Mouse (Mus musculus) CH12.LX (cell line): ENCODE measurements around the gene Brca1.

Experiments used
- CTCF ChIP-seq, 2 experiments: IDR thresholded peaks in 1 of 2; conservative IDR thresholded peaks in 1 of 2; 2 replicates each; pipeline ENCODE4 v1.5.1; 2011 to 2012; ENCODE audit warnings: low read depth in 2 of 2, low read length in 2 of 2, improper control_type of control experiment in 1 of 2, inconsistent platforms in 1 of 2, mild to moderate bottlenecking in 1 of 2, moderate library complexity in 1 of 2
- MAX ChIP-seq: IDR thresholded peaks from 2 replicates; pipeline ENCODE4 v1.6.1; 2011; ENCODE audit warnings: low read length, improper control_type of control experiment
- POLR2A ChIP-seq: IDR thresholded peaks from 2 replicates; pipeline ENCODE4 v1.6.1; 2011; ENCODE audit warnings: low read depth, mild to moderate bottlenecking, improper control_type of control experiment, low read length
- TBP ChIP-seq: conservative IDR thresholded peaks from 2 replicates; pipeline ENCODE4 v1.6.1; 2011; ENCODE audit warnings: low read depth, low read length, improper control_type of control experiment
- TCF12 ChIP-seq: IDR thresholded peaks from 2 replicates; pipeline ENCODE4 v1.6.1; 2014; ENCODE audit warnings: low read depth, mild to moderate bottlenecking, inconsistent platforms, low read length, improper control_type of control experiment
- ZC3H11A ChIP-seq: IDR thresholded peaks from 2 replicates; pipeline ENCODE4 v1.6.1; 2012; ENCODE audit warnings: low read depth, mild to moderate bottlenecking, inconsistent platforms, low read length, improper control_type of control experiment

DNA sequence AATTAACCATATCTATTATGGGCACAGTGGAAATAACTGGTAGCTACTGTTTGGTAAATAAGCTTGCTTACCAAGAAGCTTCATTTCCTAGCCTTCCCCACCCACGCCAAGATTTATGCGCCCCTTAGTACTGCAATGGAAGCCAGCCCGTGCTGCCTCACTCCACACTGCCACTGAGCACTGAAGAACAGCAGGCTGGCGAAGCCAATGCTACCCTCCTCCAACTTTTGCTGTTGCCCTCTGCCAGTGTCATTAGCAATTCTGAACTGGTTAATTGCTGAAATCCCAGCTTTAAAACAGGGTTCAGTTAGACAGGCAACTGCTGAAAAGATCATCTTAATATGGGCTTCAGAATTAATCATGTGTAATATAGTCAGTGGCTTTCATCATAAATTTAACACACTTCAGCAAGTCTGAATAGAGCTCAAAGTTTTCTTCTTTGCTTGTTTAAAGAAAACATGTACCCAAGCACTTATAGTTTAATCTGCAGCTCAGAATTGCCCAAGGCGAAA, 45.4 kb downstream of the Brca1 start:
- TF ChIP-seq POLR2A (no peak), CTCF (conservative IDR thresholded peaks at IDR 0.05 in 1 of 2, IDR thresholded peaks at IDR 0.05 in 1 of 2; ENCODE audit: low read depth in 2 of 2, low read length in 2 of 2) (no peak), TBP (no peak), MAX (no peak), TCF12 (no peak), ZC3H11A (no peak)
